Mouse (Mus musculus): ENCODE measurements around the gene S1pr3. TPM values are rescaled to one million over a fixed set of nuclear protein-coding genes. Genes with fewer than 3 reads are reported as not detected.

The S1pr3 gene
- total RNA-seq, 2 experiments from 2014 or later, result 1.6 to 1.8 TPM

DNA sequence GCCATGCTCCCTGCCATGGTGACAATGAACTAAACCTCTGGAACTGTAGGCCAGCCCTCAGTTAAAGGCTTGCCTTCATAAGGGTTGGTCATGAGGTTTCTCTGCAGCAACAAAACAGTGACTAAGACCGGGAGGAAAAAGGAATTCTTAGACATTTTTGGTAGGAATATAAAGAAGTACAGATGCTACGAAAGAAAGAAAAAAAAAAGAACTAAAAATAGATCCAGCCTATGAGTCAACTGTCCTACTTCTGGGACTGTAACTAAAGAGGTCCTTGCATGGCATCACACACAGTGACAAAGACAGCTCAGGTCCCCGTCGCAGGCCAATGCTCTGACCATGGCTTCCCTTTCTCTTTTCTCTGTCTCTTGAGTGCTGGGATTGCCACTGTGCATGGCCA is 3.9 kb upstream of the S1pr3 start:
- no peak for ATAC-seq (ENCODE audit: poor library complexity, severe bottlenecking)

DNA sequence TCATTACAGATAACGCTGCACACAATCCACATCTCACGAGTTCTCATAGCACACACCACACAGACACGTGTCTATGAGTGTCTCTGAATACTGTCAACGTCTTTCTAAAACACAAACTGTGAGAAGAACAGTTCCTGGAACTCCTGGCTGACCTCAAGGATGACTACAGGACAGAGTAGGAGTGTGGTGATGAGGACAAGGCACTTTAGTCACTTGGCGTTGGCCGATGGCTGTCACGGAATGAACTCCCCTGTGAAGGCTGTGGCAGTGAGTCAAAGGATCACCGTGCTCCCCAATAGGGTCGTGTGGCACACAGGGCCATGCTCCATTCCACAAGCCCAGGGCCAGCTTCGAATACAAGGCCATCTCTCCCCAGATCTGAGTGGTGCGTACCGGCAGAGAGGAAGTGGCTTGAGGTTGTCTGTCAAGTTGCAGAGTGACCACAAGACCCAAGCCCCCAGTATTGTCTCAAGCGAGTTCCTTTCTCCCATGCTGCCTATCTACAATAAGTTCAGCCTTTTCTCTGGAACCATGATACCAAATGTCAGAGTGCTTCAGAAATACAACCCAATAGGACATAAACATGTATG is 2.6 kb upstream of the S1pr3 start:
- ATAC-seq (ENCODE audit: poor library complexity, severe bottlenecking), result 0 out of 2 replicates have a peak, but pooled peaks have one; percentile 16

GRCm38 (mm10) chr13:51407541-51408217 is 760 bp upstream of the S1pr3 start:
- no peak for ATAC-seq (ENCODE audit: poor library complexity, severe bottlenecking)

GRCm38 (mm10) chr13:51409936-51410481 is 1.6 kb downstream of the S1pr3 start:
- no peak for ATAC-seq (ENCODE audit: poor library complexity, severe bottlenecking)

- ATAC-seq (ENCODE audit: poor library complexity, severe bottlenecking), result no peak
Measured at GRCm38 (mm10) chr13:51411243-51411642, 2.8 kb downstream of the S1pr3 start.

DNA sequence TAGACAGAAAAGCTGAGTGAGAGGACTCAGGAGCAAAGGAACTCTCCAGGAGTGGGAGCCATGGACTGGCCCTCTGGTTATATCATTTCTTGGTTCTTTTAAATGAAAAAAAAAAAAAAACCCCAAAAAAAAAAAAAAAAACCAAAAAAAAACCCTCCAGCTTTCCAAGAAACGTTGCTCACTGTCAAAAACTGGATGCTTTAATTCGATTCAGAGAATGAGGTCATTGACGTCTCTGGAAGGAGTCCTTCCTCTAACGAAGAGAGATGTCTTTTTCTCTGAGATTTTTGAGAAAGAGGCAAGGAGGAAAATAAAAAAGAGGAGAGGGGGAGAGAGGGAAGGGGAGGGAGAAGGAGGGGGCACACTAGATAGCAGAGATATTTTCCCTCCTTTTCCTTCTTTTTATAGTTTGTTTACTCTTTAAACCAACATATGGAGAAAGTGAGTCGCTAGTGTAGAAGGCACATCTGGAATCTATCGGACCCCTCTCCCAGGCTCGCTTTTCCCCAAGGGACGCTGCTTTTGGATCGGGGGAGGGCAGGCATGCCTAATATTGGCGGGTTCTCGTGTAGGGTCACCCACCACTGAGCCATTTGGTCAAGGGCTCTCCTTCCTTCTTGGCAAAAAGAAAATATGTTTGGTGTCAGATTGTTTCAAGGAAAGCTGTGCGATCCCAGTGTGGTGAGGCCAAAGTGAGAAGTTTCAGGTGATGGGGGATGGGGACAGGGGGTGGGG is 3.4 kb downstream of the S1pr3 start:
- ATAC-seq (ENCODE audit: poor library complexity, severe bottlenecking), result no peak

DNA sequence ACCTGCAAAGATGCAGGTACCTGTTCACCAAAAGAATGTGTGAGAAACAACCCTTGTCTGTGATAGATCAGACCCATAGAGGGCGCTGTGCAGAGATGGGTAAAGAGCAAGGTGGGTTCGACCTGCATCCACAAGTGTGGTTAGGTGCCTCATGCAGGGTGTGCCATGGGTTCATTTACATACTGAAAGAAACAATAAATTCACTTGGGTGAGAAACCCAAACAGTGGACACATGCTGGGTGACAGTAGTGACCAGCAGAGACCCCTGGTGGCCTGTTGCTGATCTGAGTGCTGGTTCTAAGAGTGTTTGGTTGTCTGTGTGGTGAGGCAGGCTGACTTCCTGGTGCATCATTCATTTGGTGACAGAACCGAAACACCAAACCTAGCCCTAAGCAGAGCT is 5.0 kb downstream of the S1pr3 start:
- peak; percentile 33; the same call in 1 of the 2 replicates for ATAC-seq (ENCODE audit: poor library complexity, severe bottlenecking)

DNA sequence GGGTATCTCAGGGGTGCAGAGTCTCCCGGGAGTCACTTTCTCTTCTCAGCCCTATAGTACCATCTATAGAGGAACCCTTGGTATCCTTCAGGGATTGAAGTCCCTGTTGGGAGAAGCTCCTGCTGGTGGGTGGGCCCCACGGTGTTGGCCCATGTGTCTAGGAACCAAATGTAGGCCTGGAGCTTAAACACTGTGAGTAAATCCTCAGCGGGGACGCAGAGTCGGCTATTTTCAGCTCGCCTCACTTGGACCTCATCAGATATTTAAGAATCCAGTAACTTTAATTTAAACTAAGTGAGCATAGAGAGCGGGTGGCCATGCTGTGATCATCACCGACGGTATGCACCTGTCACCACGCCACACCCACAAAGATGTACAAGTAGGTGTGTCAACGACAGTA is 8.3 kb downstream of the S1pr3 start:
- ATAC-seq (ENCODE audit: poor library complexity, severe bottlenecking), result no peak

DNA sequence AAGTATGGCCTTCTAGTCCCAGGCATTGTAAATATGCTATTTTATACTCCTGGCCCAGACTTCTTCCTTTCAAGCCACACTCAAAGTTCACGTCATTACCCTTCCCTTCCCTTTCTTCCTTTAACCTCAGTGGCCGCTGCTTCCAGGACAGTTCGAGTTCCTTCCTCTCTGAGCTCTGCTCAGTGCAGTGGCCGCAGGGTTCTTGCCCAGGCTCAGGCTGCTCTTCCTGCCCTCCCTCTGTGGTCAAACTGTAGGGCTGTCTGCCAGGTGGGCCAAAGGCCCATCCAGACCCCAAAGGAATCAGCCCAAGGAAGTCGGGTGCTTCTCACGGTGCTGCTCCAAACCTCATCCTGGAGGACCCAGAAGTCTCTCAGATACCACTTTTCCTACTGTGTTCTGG is 9.4 kb downstream of the S1pr3 start:
- peak; percentile 56 for ATAC-seq (ENCODE audit: poor library complexity, severe bottlenecking)

GRCm38 (mm10) chr13:51418268-51418941 is 10.0 kb downstream of the S1pr3 start:
- peak; percentile 86 for ATAC-seq (ENCODE audit: poor library complexity, severe bottlenecking)

DNA sequence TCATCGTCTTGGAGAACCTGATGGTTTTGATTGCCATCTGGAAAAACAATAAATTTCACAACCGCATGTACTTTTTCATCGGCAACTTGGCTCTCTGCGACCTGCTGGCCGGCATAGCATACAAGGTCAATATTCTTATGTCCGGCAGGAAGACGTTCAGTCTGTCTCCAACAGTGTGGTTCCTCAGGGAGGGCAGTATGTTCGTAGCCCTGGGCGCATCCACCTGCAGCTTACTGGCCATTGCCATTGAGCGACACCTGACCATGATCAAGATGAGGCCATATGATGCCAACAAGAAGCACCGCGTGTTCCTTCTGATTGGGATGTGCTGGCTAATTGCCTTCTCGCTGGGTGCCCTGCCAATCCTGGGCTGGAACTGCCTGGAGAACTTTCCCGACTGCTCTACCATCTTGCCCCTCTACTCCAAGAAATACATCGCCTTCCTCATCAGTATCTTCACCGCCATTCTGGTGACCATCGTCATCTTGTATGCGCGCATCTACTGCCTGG is 10.6 kb downstream of the S1pr3 start:
- no peak for ATAC-seq (ENCODE audit: poor library complexity, severe bottlenecking)

- ATAC-seq (ENCODE audit: poor library complexity, severe bottlenecking), result no peak
Measured at GRCm38 (mm10) chr13:51419501-51419900, 11.1 kb downstream of the S1pr3 start.

GRCm38 (mm10) chr13:51420861-51421260 is 12.4 kb downstream of the S1pr3 start:
- ATAC-seq (ENCODE audit: poor library complexity, severe bottlenecking), result no peak

GRCm38 (mm10) chr13:51423647-51424046 is 15.2 kb downstream of the S1pr3 start:
- ATAC-seq (ENCODE audit: poor library complexity, severe bottlenecking), result no peak

GRCm38 (mm10) chr13:51424647-51425046 is 16.2 kb downstream of the S1pr3 start:
- peak; percentile 84 for ATAC-seq (ENCODE audit: poor library complexity, severe bottlenecking)

DNA sequence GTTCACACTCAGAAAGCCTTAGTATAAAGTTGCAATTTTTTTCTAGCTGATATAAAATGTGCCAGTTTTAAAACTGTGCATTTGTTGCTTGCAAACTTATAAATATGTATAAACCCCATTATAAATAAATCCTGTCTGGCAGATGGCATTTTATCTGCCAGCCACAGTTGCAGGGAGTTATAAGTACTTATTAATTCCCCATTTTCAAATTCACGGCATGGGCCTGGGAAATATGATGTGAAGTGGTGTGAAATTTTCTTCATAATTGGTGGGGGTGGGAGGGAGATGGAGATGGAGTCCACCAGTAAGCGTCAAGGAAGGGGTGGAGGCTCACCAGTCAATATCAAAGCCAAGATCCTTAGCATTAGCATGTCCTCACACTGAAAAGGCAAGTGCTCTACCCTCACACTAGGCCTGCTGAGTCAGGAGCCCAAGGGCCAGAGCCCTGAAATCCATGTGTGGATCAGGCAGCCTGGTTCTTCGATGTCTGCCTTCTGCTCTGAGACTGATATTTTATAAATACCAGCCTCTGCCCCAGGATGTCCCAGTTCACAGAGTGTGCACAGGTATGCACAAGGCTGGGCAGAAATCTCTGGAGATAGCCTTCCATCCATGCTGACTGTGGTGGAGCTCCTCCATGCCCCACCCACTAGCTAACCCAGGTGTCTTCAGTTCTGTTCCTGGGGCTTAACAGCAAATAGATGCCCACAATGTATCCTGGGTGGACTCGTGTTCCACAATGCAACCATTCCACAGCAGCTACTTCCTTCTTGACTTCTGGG is 17.4 kb downstream of the S1pr3 start:
- no peak for ATAC-seq (ENCODE audit: poor library complexity, severe bottlenecking)

DNA sequence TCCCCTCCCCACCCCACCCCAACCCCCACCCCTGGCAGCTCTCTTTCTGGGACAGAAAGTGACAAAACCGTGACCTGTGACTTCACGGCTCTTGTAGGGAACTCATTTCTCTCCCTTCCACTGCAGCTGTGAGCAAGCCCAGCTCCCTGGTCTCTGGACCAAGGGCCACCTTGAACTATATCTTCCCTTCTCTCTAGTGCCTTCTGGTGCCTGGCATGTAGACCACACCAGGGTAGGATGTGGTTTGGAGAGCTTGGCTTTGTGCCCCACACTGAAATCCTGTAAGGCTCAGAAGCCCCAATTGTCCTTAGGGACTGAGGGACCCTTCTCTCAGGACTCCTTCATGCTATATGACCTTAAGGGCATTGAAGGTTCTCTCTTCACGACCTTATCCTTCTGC is 24.9 kb downstream of the S1pr3 start:
- no peak for ATAC-seq (ENCODE audit: poor library complexity, severe bottlenecking)

DNA sequence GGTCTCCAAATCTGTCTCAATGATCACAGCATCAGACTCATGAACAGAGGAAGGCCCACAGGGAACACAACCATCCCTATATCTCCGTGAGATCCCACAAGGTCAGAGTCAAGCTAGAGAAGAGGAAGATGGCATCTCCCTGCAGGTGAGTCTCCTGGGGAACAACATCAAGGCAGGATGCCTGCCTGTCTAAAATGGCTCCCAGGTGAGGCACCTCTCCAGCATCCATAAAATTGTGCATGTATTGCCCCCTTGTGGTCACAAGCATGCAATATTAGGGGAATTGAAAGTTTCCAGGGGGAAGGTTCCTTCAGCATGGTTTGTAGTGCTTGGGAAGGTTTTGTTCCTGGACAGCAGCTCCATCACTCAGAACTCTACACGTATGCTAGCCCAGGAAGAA is 26.0 kb downstream of the S1pr3 start:
- no peak for ATAC-seq (ENCODE audit: poor library complexity, severe bottlenecking)

DNA sequence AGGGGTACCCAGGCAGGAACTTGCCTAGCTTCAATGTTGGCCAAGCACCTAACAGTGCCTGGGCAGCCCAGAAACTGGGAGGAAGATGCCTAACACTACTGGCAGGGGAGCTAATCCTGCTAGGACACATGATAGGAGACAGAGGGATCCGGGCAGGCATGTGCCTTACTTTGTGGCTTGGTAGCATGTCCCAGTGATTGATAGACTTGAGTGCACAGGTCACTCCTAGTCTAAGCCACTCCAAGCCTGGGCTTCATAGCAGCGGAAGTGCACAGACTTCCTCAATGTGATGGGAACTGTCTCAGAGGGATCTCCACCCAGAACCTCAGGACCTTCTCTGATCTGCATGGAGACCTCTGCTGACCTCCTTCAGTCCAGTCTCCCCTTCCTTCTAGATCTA is 26.7 kb downstream of the S1pr3 start:
- ATAC-seq (ENCODE audit: poor library complexity, severe bottlenecking), result no peak

All from megakaryocyte, adult 5-6 weeks (primary cell).